In the genomic region with DNA sequence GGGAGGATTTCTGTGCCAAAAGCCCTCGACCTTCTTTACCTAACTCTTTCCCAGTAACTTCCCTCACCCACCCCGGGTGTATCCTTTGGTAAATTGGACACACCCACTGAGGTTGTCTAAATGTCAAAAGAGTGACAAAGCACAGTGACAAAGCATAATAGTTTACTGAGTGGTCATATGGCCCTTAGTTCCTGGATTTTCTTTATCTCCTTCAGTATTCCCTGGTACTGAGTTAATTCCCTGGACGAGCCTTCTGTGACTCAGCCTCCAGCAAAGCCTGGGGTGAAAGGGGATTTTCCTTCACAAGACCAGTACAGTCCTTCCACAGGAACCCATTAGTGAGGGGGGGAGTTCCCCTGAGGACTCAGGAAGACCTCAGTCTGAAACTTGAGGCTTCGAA, we compare ENCODE assay signal across 11 mouse cellular contexts. TPM values are rescaled to one million over a fixed set of nuclear protein-coding genes. Genes with fewer than 3 reads are reported as not detected.
DNase-seq lines count a peak whose midpoint lies in the region; ATAC-seq and TF ChIP-seq lines count a peak whose summit lies in the region.
"Had no signal": no experiment of that assay in that cellular context is flagged by ENCODE, and none has a peak within 500 bp of the region (broad histone marks: within the 10 kb centered on the region; RNA-seq: fewer than 3 reads in every experiment).

No protein-coding gene starts in this region.

- DNase-seq in heart, adult 2 months = no peak
- no peak for DNase-seq in heart, postnatal 25 days (ENCODE audit: low spot score)
- no peak for DNase-seq in ES-E14 (ENCODE audit: low read depth, low spot score)
- DNase-seq in layer of hippocampus, adult 9-11 months = no peak
- no peak for DNase-seq in lung, adult 18-20 months
- DNase-seq: thymus, postnatal 25 days had no signal

- no peak for TF ChIP-seq POLR2A in heart, adult 2 months (IDR thresholded peaks at IDR 0.05; ENCODE audit: insufficient read depth, low read depth, low read length)

- no peak for TF ChIP-seq EP300 in heart, adult 2 months (IDR thresholded peaks at IDR 0.05; ENCODE audit: insufficient read depth, low read depth, low read length)

- H3K9ac ChIP-seq in heart, adult 2 months (ENCODE audit: low read depth, low read length) = no peak overlapping the region; the same call in 1 of the 2 replicates
- H3K9ac ChIP-seq in ES-E14 (ENCODE audit: insufficient read depth, low read depth, low read length, poor library complexity, severe bottlenecking) = peak overlapping the region; percentile 62; the same call in 1 of the 2 replicates
- peak overlapping the region; percentile 58 for H3K9ac ChIP-seq in liver, embryonic 15.5 days
- H3K9ac ChIP-seq in forebrain, embryonic 15.5 days (replicated peaks) = no peak overlapping the region
- H3K9ac ChIP-seq: neural tube, embryonic 12.5 days had no signal

- H3K27ac ChIP-seq in heart, adult 2 months = peak overlapping the region; percentile 80
- H3K27ac ChIP-seq in ES-E14 (ENCODE audit: insufficient read depth, low read depth, low read length, poor library complexity, severe bottlenecking) = peak overlapping the region; percentile 22; the same call in 1 of the 2 replicates
- peak overlapping the region; percentile 91 for H3K27ac ChIP-seq in liver, embryonic 15.5 days (replicated peaks)
- H3K27ac ChIP-seq in forebrain, embryonic 15.5 days (replicated peaks) = no peak overlapping the region
- H3K27ac ChIP-seq: neural tube, embryonic 12.5 days had no signal

- no peak for TF ChIP-seq CTCF in heart, adult 2 months (IDR thresholded peaks at IDR 0.05)

- ATAC-seq in liver, embryonic 15.5 days (ENCODE audit: insufficient read depth) = peak; percentile 37; the same call in 1 of the 2 replicates
- ATAC-seq in forebrain, embryonic 15.5 days (replicated peaks) = no peak

- no peaks in the 10 kb centered on the region for H3K27me3 ChIP-seq in heart, adult 2 months (ENCODE audit: control insufficient read depth, insufficient read depth, low read length)
- H3K27me3 ChIP-seq in erythroblast, embryonic 14.5 days (ENCODE audit: control insufficient read depth) = no peaks in the 10 kb centered on the region
- no peaks in the 10 kb centered on the region for H3K27me3 ChIP-seq in liver, embryonic 15.5 days
- no peaks in the 10 kb centered on the region for H3K27me3 ChIP-seq in forebrain, embryonic 15.5 days
- H3K27me3 ChIP-seq: neural tube, embryonic 12.5 days had no signal

- H3K4me1 ChIP-seq in heart, adult 2 months (ENCODE audit: control insufficient read depth, insufficient read depth, low read length) = peaks cover 7% of the 10 kb centered on the region; the same call in 1 of the 2 replicates
- H3K4me1 ChIP-seq in ES-E14 (ENCODE audit: control insufficient read depth in 2 of 2, insufficient read depth in 2 of 2, low read length in 2 of 2, poor library complexity in 1 of 2) = peaks cover 0 to 17% of the 10 kb centered on the region in 2 experiments; a peak in 2 of 4 replicates
- H3K4me1 ChIP-seq in erythroblast, embryonic 14.5 days (ENCODE audit: control insufficient read depth) = peaks cover 60% of the 10 kb centered on the region
- peaks cover 63% of the 10 kb centered on the region for H3K4me1 ChIP-seq in liver, embryonic 15.5 days (replicated peaks)
- H3K4me1 ChIP-seq in forebrain, embryonic 15.5 days = peaks cover 15% of the 10 kb centered on the region

- intact Hi-C loops in heart, adult 2 months (cut with DNase I) = no loop called here
- intact Hi-C loops in heart, postnatal 25 days (cut with DNase I) = no loop called here

- H3K79me2 ChIP-seq in heart, adult 2 months (replicated peaks; ENCODE audit: control insufficient read depth, insufficient read depth, low read length) = no peaks in the 10 kb centered on the region

- in situ Hi-C loops in ES-E14 (cut with MboI; ENCODE audit: low sequenced_read_pairs in 2 of 2, unreplicated experiment in 2 of 2) = no loop called here

- H3K4me2 ChIP-seq in liver, embryonic 15.5 days = peak overlapping the region; percentile 78
- no peak overlapping the region for H3K4me2 ChIP-seq in forebrain, embryonic 15.5 days (replicated peaks)

- 35% methylated on average over 4 of the region's 4 CpGs for WGBS in heart, adult 2 months
- WGBS in liver, embryonic 15.5 days (ENCODE audit: insufficient replicate concordance) = 19% methylated on average over 4 of the region's 4 CpGs
- WGBS in forebrain, embryonic 15.5 days = 73% methylated on average over 4 of the region's 4 CpGs

- H3K36me3 ChIP-seq in heart, adult 2 months (ENCODE audit: control insufficient read depth, insufficient read depth, low read length) = no peaks in the 10 kb centered on the region
- peaks cover 5% of the 10 kb centered on the region for H3K36me3 ChIP-seq in ES-E14 (ENCODE audit: control insufficient read depth, insufficient read depth, low read length, poor library complexity, severe bottlenecking)
- peaks cover 47% of the 10 kb centered on the region for H3K36me3 ChIP-seq in erythroblast, embryonic 14.5 days (ENCODE audit: control insufficient read depth)
- peaks cover 33% of the 10 kb centered on the region for H3K36me3 ChIP-seq in liver, embryonic 15.5 days (replicated peaks)
- peaks cover 9% of the 10 kb centered on the region; the same call in 1 of the 2 replicates for H3K36me3 ChIP-seq in forebrain, embryonic 15.5 days

- H3K9me3 ChIP-seq in ES-E14 (ENCODE audit: control insufficient read depth, insufficient read depth, low read depth, low read length) = no peaks in the 10 kb centered on the region
- no peaks in the 10 kb centered on the region for H3K9me3 ChIP-seq in erythroblast, embryonic 14.5 days (ENCODE audit: control insufficient read depth, low read length)
- no peaks in the 10 kb centered on the region for H3K9me3 ChIP-seq in liver, embryonic 15.5 days (replicated peaks)
- H3K9me3 ChIP-seq in forebrain, embryonic 15.5 days = no peaks in the 10 kb centered on the region
- H3K9me3 ChIP-seq: neural tube, embryonic 12.5 days had no signal

- peak overlapping the region; percentile 7; the same call in 1 of the 2 replicates for H3K4me3 ChIP-seq in heart, adult 2 months
- peak overlapping the region; percentile 73 to 84 for H3K4me3 ChIP-seq in ES-E14 (ENCODE audit: insufficient read depth in 1 of 2, low read depth in 1 of 2, low read length in 2 of 2, poor library complexity in 1 of 2, severe bottlenecking in 1 of 2)
- H3K4me3 ChIP-seq in erythroblast, embryonic 14.5 days (replicated peaks) = peak overlapping the region; percentile 76
- H3K4me3 ChIP-seq in liver, embryonic 15.5 days (replicated peaks) = peak overlapping the region; percentile 62
- no peak overlapping the region for H3K4me3 ChIP-seq in forebrain, embryonic 15.5 days
- H3K4me3 ChIP-seq: neural tube, embryonic 12.5 days had no signal

TF ChIP-seq in ES-E14, 5 proteins besides CTCF, POLR2A, EP300 and RAD21:
- TF ChIP-seq ZNF384 (IDR thresholded peaks at IDR 0.05; ENCODE audit: low read depth, low read length) (no peak), MAFK (IDR thresholded peaks at IDR 0.05; ENCODE audit: insufficient read depth, low read depth, low read length) (peak; percentile 68)
TF ChIP-seq in ES-E14: peak in this region for 1.

RNA-seq across cellular contexts. Expression of a gene that starts 2.1 kb away (rescaled TPM):
- 10 to 100 TPM; 22.8 to 23.2 TPM for total RNA-seq in heart, adult 2 months (2021)
- polyA plus RNA-seq in heart, adult 2 months (2012; rRNA removed) = 75.5 and 78.4 TPM in 2 replicates
- total RNA-seq in heart, postnatal 25 days (2021) = 10 to 100 TPM; 20.6 to 21.0 TPM
- total RNA-seq in ES-E14 (2012; rRNA removed) = 13.2 and 26.3 TPM in 2 replicates
- polyA plus RNA-seq in erythroblast, embryonic 14.5 days (2012) = 28.4 and 73.8 TPM in 2 replicates
- 106 and 115 TPM in 2 replicates for polyA plus RNA-seq in liver, embryonic 15.5 days (2015; fragmentation: Nextera tagmentation; extraction: Ambion mirVana)
- 85.8 and 89.1 TPM in 2 replicates for polyA plus RNA-seq in forebrain, embryonic 15.5 days (2015; fragmentation: Nextera tagmentation; extraction: Ambion mirVana)

RNA-seq across cellular contexts. Expression of a gene that starts 9.4 kb away (rescaled TPM):
- total RNA-seq in heart, adult 2 months (2021) = 100 to 1,000 TPM; 442 to 494 TPM
- polyA plus RNA-seq in heart, adult 2 months (2012; rRNA removed) = 384 and 453 TPM in 2 replicates
- total RNA-seq in heart, postnatal 25 days (2021) = 100 to 1,000 TPM; 458 to 504 TPM
- total RNA-seq in ES-E14 (2012; rRNA removed) = 206 and 377 TPM in 2 replicates
- polyA plus RNA-seq in erythroblast, embryonic 14.5 days (2012) = 31.3 and 62.4 TPM in 2 replicates
- polyA plus RNA-seq in liver, embryonic 15.5 days (2015; fragmentation: Nextera tagmentation; extraction: Ambion mirVana) = 64.1 and 73.9 TPM in 2 replicates
- 155 and 161 TPM in 2 replicates for polyA plus RNA-seq in forebrain, embryonic 15.5 days (2015; fragmentation: Nextera tagmentation; extraction: Ambion mirVana)

RNA-seq across cellular contexts. Expression of a gene that starts 15.8 kb away (rescaled TPM):
- total RNA-seq in heart, adult 2 months (2021) = under 1 TPM; 0.36 to 0.60 TPM
- 0.31 and 0.44 TPM in 2 replicates for polyA plus RNA-seq in heart, adult 2 months (2012; rRNA removed)
- under 1 TPM; 0.68 to 0.84 TPM for total RNA-seq in heart, postnatal 25 days (2021)
- 5.6 and 16.5 TPM in 2 replicates for total RNA-seq in ES-E14 (2012; rRNA removed)
- 0.03 and 0.08 TPM in 2 replicates for polyA plus RNA-seq in erythroblast, embryonic 14.5 days (2012)
- 0.08 and 0.10 TPM in 2 replicates for polyA plus RNA-seq in liver, embryonic 15.5 days (2015; fragmentation: Nextera tagmentation; extraction: Ambion mirVana)
- polyA plus RNA-seq in forebrain, embryonic 15.5 days (2015; fragmentation: Nextera tagmentation; extraction: Ambion mirVana) = 0.15 and 0.83 TPM in 2 replicates

RNA-seq across cellular contexts. Expression of a gene that starts 42.6 kb away (rescaled TPM):
- total RNA-seq in heart, adult 2 months (2021) = not detected
- polyA plus RNA-seq in heart, adult 2 months (2012; rRNA removed) = not detected in 2 replicates
- not detected for total RNA-seq in heart, postnatal 25 days (2021)
- not detected in 2 replicates for total RNA-seq in ES-E14 (2012; rRNA removed)
- not detected in 2 replicates for polyA plus RNA-seq in erythroblast, embryonic 14.5 days (2012)
- not detected in 2 replicates for polyA plus RNA-seq in liver, embryonic 15.5 days (2015; fragmentation: Nextera tagmentation; extraction: Ambion mirVana)
- polyA plus RNA-seq in forebrain, embryonic 15.5 days (2015; fragmentation: Nextera tagmentation; extraction: Ambion mirVana) = 6.0 and 6.1 TPM in 2 replicates
- polyA plus RNA-seq: limb, embryonic 14.5 days; neural tube, embryonic 12.5 days had no signal

RNA-seq across cellular contexts. Expression of a gene that starts 55.0 kb away (rescaled TPM):
- total RNA-seq in heart, adult 2 months (2021) = 10 to 100 TPM; 36.5 to 41.5 TPM
- 9.6 and 17.3 TPM in 2 replicates for polyA plus RNA-seq in heart, adult 2 months (2012; rRNA removed)
- 10 to 100 TPM; 42.7 to 44.4 TPM for total RNA-seq in heart, postnatal 25 days (2021)
- total RNA-seq in ES-E14 (2012; rRNA removed) = 93.4 and 130 TPM in 2 replicates
- 0.32 and 0.93 TPM in 2 replicates for polyA plus RNA-seq in erythroblast, embryonic 14.5 days (2012)
- 3.5 and 3.7 TPM in 2 replicates for polyA plus RNA-seq in liver, embryonic 15.5 days (2015; fragmentation: Nextera tagmentation; extraction: Ambion mirVana)
- 5.4 and 5.6 TPM in 2 replicates for polyA plus RNA-seq in forebrain, embryonic 15.5 days (2015; fragmentation: Nextera tagmentation; extraction: Ambion mirVana)

Comparison
In these comparisons a context has a peak if more than half of its experiments do, and no peak if none do; other contexts are left out.
1. H3K9ac ChIP-seq: peak in ES-E14 (single experiment) and liver, embryonic 15.5 days (single experiment); none in heart, adult 2 months (single experiment) and forebrain, embryonic 15.5 days (single experiment).